In genomic region chr17:7883126-7883525, GRCm38 (mm10) we compare ENCODE assay signal across 15 mouse cellular contexts. TPM values are rescaled to one million over a fixed set of nuclear protein-coding genes. Genes with fewer than 3 reads are reported as not detected.
"Had no signal": no experiment of that assay in that cellular context is flagged by ENCODE, and none has a peak within 500 bp of the region (broad histone marks: within the 10 kb centered on the region; RNA-seq: fewer than 3 reads in every experiment).

No protein-coding gene starts in this region.

- DNase-seq: left cerebral cortex, postnatal 4 days; liver; liver, embryonic 13.5 days; liver, postnatal 0 days; lung, adult 18-20 months; lung, adult 2 months; lung, embryonic 14.5 days; lung, postnatal 10 days; lung, postnatal 14 days; lung, postnatal 36 days; lung, postnatal 4 days; midbrain, embryonic 14.5 days had no signal

RNA-seq across cellular contexts. Expression of gene Fndc1, which starts 56.0 kb away (rescaled TPM):
- total RNA-seq: megakaryocyte, adult 5-6 weeks; megakaryocyte-erythroid progenitor cell, adult 5-6 weeks; monocyte, adult 5-6 weeks had no signal
